Mouse (Mus musculus) spleen, adult 2 months (tissue): ENCODE data around the gene Gm38431.

Experiments used
- CTCF ChIP-seq: fragments of 200-500 bp; IDR thresholded peaks from 2 replicates; pipeline ENCODE4 v1.5.1; 2011; ENCODE audit warnings: mild to moderate bottlenecking, inconsistent platforms; ENCODE audit not compliant: insufficient read depth, insufficient read length, insufficient replicate concordance; ENCODE audit errors: extremely low read depth
- POLR2A ChIP-seq: fragments of 200-500 bp; IDR thresholded peaks from 2 replicates; pipeline ENCODE4 v1.6.1; 2011; ENCODE audit warnings: low read depth, low read length, inconsistent platforms

DNA sequence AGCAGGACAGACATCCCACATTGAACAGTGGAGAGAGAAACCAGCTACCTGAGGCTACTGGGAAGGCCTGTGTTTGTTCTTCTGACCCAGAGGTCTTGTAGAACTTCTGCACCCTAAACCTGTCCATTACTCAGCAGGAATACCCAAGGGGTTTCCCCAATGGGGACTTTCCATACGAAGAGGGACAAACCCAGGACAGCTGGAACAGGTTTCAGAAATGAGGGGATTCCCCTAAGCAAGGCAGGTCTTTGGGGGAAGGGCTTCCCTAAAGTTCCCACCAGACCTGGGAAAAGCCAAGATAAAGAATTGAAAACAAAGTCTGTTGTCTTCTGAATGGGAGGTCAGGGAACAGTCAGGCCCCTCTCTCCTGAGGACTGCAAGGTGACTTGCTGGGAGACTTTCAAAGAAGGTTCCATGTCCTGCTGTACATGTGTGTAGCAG lies 44.2 kb upstream of the Gm38431 start:
- no peak for TF ChIP-seq CTCF
- TF ChIP-seq POLR2A, result no peak
